Mouse (Mus musculus): ENCODE measurements at regions not wholly inside any gene's neighbourhood (a gene's known extent, or its start where the extent isn't known, plus 50 kb on each side); places are given as distances from the start of the nearest gene placed in this dataset.
A peak's percentile ranks its signal among the peaks of the same experiment; 100 is the strongest.

DNA sequence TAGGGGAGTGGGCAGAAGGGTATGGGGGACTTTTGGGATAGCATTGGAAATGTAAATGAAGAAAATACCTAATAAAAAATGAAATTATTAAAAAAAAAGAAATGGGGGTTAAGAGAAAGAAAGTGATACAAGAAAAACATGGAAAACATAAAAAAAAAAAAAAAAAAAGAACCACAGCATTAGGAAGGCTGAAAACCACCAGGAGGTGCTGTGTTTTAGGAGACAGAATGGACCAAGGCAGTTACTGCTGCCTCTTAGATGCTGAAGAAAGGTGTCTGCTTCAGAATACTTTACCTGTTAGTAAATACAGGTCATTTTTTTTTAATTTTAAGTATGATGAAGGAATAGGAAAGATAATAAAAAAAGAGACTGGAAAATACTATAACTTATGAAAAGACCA is 1174.5 kb upstream of the Adam24 start:
- TF ChIP-seq CTCF (IDR thresholded peaks at IDR 0.05; ENCODE audit: low read depth) (peak; percentile 52), EP300 (optimal IDR thresholded peaks at IDR 0.05) (no peak)

All from stomach, postnatal 0 days (tissue).